Mouse (Mus musculus) stomach, postnatal 0 days (tissue): ENCODE data around the gene Eid3.

ENCODE experiments used
- CTCF ChIP-seq: IDR thresholded peaks from 2 replicates; pipeline ENCODE4 v1.5.1; 2016; ENCODE audit warnings: antibody characterized with exemption, low read depth, mild to moderate bottlenecking, moderate library complexity
- EP300 ChIP-seq: optimal IDR thresholded peaks from 2 replicates; pipeline ENCODE3; 2016; ENCODE audit warnings: antibody characterized with exemption

- no peak for TF ChIP-seq EP300
- no peak for TF ChIP-seq CTCF
Observed at GRCm38 (mm10) chr10:82826516-82826915, 39.9 kb upstream of the Eid3 start.
